10 mouse cellular contexts compared by ENCODE assay signal in genomic region chr11:77385706-77386690, GRCm38 (mm10).
DNase-seq lines count a peak whose midpoint lies in the region; ATAC-seq and TF ChIP-seq lines count a peak whose summit lies in the region.
"Had no signal": no experiment of that assay in that cellular context is flagged by ENCODE, and none has a peak within 500 bp of the region (broad histone marks: within the 10 kb centered on the region; RNA-seq: fewer than 3 reads in every experiment).

No protein-coding gene starts in this region.

- DNase-seq in heart, adult 18-20 months: peak; percentile 81 to 89
- DNase-seq in heart, embryonic 10.5 days (ENCODE audit: low spot score): no peak
- peak; percentile 96 for DNase-seq in CD4-positive helper T cell, adult 2 months (ENCODE audit: low read depth, low spot score)
- DNase-seq in gastrocnemius, adult 8-10 months (ENCODE audit: low spot score in 2 of 2): peak; percentile 12 to 23
- DNase-seq in layer of hippocampus, postnatal 14 days (ENCODE audit: low spot score in 2 of 2): peak; percentile 9 to 48
- DNase-seq in cerebellum, adult 9-11 months: no peak

- ATAC-seq in intestine, embryonic 15.5 days: no peak

- no peak for TF ChIP-seq POLR2A in small intestine, adult 2 months (IDR thresholded peaks at IDR 0.05; ENCODE audit: low read depth, low read length)

- no peak overlapping the region for H3K4me3 ChIP-seq in heart, embryonic 10.5 days
- no peak overlapping the region for H3K4me3 ChIP-seq in small intestine, adult 2 months (ENCODE audit: low read depth, low read length)
- no peak overlapping the region for H3K4me3 ChIP-seq in intestine, embryonic 15.5 days (replicated peaks)
- H3K4me3 ChIP-seq: stomach, embryonic 15.5 days had no signal

- TF ChIP-seq CTCF in small intestine, adult 2 months (IDR thresholded peaks at IDR 0.05; ENCODE audit: extremely low read depth, insufficient read length, insufficient replicate concordance, low read depth, low read length): no peak

- no peaks in the 10 kb centered on the region for H3K27me3 ChIP-seq in heart, embryonic 10.5 days (ENCODE audit: insufficient read depth, poor library complexity, severe bottlenecking)
- H3K27me3 ChIP-seq in small intestine, adult 2 months (ENCODE audit: control insufficient read depth, insufficient read depth, low read length): no peaks in the 10 kb centered on the region
- H3K27me3 ChIP-seq in intestine, embryonic 15.5 days (replicated peaks): no peaks in the 10 kb centered on the region
- H3K27me3 ChIP-seq: stomach, embryonic 15.5 days had no signal

- H3K9ac ChIP-seq in intestine, embryonic 15.5 days: no peak overlapping the region
- H3K9ac ChIP-seq: stomach, embryonic 15.5 days had no signal

- no peak overlapping the region for H3K27ac ChIP-seq in heart, embryonic 10.5 days
- peak overlapping the region; percentile 52; the same call in 1 of the 2 replicates for H3K27ac ChIP-seq in small intestine, adult 2 months (ENCODE audit: insufficient read depth, low read depth, low read length)
- no peak overlapping the region for H3K27ac ChIP-seq in intestine, embryonic 15.5 days
- H3K27ac ChIP-seq: kidney, postnatal 0 days; stomach, embryonic 15.5 days had no signal

- peaks cover 10% of the 10 kb centered on the region; the same call in 1 of the 2 replicates for H3K36me3 ChIP-seq in heart, embryonic 10.5 days
- no peaks in the 10 kb centered on the region for H3K36me3 ChIP-seq in small intestine, adult 2 months (ENCODE audit: control insufficient read depth, insufficient read depth, low read length)
- no peaks in the 10 kb centered on the region for H3K36me3 ChIP-seq in intestine, embryonic 15.5 days
- H3K36me3 ChIP-seq: stomach, embryonic 15.5 days had no signal

- no peak overlapping the region for H3K4me2 ChIP-seq in intestine, embryonic 15.5 days (replicated peaks)
- H3K4me2 ChIP-seq: stomach, embryonic 15.5 days had no signal

- whole genome bisulfite sequencing in heart, embryonic 10.5 days: 40% methylated on average over 3 of the region's 3 CpGs
- WGBS in small intestine, adult 2 months: 41% methylated on average over 3 of the region's 3 CpGs
- 62% methylated on average over 3 of the region's 3 CpGs for WGBS in intestine, embryonic 15.5 days

- peaks cover 27% of the 10 kb centered on the region for H3K4me1 ChIP-seq in heart, embryonic 10.5 days
- peaks cover 6% of the 10 kb centered on the region; the same call in 1 of the 2 replicates for H3K4me1 ChIP-seq in small intestine, adult 2 months (ENCODE audit: control insufficient read depth, insufficient read depth, insufficient read length, low read length)
- no peaks in the 10 kb centered on the region for H3K4me1 ChIP-seq in intestine, embryonic 15.5 days (replicated peaks)
- H3K4me1 ChIP-seq: stomach, embryonic 15.5 days had no signal

- 0 out of 2 replicates have a peak, but pooled peaks cover 2% of the 10 kb centered on the region for H3K9me3 ChIP-seq in heart, embryonic 10.5 days
- no peaks in the 10 kb centered on the region for H3K9me3 ChIP-seq in intestine, embryonic 15.5 days
- H3K9me3 ChIP-seq: stomach, embryonic 15.5 days had no signal

Comparison
In these comparisons a context has a peak if more than half of its experiments do, and no peak if none do; other contexts are left out.
1. DNase-seq: peak in heart, adult 18-20 months (2 of 2), CD4-positive helper T cell, adult 2 months (single experiment), gastrocnemius, adult 8-10 months (2 of 2) and layer of hippocampus, postnatal 14 days (2 of 2); none in heart, embryonic 10.5 days (single experiment) and cerebellum, adult 9-11 months (single experiment).